ENCODE assay signal across 8 mouse cellular contexts in the genomic region with DNA sequence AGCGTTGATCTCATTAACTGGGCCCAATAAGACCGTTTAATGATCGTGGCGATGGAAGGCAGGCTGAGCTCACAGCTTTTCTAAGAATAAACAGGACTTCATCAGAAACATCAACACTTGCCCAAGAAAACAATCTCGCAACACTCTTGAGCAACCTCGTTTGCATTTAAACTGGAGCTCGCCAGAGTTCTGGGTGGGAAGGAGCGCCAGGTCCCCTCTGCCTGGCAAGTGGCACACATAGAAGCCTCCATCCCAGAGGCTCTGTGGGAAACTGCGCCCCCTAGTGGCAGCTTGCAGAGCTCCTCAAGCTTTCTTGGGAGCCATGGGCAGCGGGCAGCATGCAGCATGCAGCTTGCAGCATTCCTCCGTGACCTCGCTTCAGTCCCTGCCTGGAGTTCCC.
DNase-seq lines count a peak whose midpoint lies in the region; ATAC-seq lines count a peak whose summit lies in the region.

No protein-coding gene starts in this region.

- DNase-seq in gastrocnemius, postnatal 10 days, result peak; percentile 98
- DNase-seq in hindlimb bud, embryonic 11.5 days (ENCODE audit: extremely low spot score, low read depth, low spot score), result peak; percentile 87
- DNase-seq in left cerebral cortex, adult 8-10 months (ENCODE audit: low spot score in 2 of 2), result peak; percentile 65 to 92
- peak; percentile 88 to 94 for DNase-seq in right cerebral cortex, postnatal 10 days (ENCODE audit: low spot score in 2 of 2)
- peak; percentile 94 for DNase-seq in urinary bladder, postnatal 14 days (ENCODE audit: low spot score)

- ATAC-seq in activated CD4-positive, CD25-positive, alpha-beta regulatory T cell, adult 4 months, result peak; percentile 63
- ATAC-seq in common myeloid progenitor, adult 5-6 weeks (replicated peaks; ENCODE audit: low read depth, poor library complexity, severe bottlenecking), result peak; percentile 83
- peak; percentile 84 for ATAC-seq in megakaryocyte progenitor cell, adult 5-6 weeks (replicated peaks; ENCODE audit: poor library complexity)

Comparison
In these comparisons a context has a peak if more than half of its experiments do, and no peak if none do; other contexts are left out.
1. Peak in every context shown above with its lines: DNase-seq and ATAC-seq.